Mouse (Mus musculus) WW6 (cell line): ENCODE measurements around the gene Lgals4.

Source experiments
- DNase-seq: peaks from one replicate; pipeline ENCODE4 v3.0.0-alpha.2; 2013; ENCODE audit warnings: low read depth, low spot score

Lgals4 gene

GRCm38 (mm10) chr7:28833723-28834347 lies at the start of gene Lgals4:
Gene Lgals4 (plus strand): TSS chr7:28833854.
- DNase-seq: no peak

GRCm38 (mm10) chr7:28785161-28785560 lies 48.5 kb upstream of the Lgals4 start:
- DNase-seq: no peak

GRCm38 (mm10) chr7:28787884-28788283 lies 45.8 kb upstream of the Lgals4 start:
- no peak for DNase-seq

GRCm38 (mm10) chr7:28788307-28789195 lies 45.1 kb upstream of the Lgals4 start, which contains the start of gene Rinl:
Gene Rinl (plus strand): TSS chr7:28788969.
- no peak for DNase-seq

DNA sequence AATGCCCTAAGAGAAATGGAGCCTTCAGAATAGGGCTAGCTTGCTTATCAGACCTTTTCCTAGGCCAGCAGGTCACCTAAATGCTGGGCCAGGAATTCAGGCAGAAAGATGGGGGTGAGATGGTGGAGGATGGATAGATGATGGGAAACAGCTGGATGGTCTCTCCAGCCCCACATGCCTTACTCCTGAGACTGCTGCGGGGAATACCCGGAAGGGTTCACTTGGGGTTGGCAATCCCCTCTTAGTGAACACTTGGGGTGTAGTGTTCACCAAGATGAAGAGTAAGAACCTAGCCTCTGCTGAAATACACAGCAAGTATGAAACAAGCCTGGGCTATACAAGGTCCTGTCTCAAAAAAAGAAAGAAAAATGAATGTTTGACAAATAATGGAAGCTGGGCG lies 44.4 kb upstream of the Lgals4 start:
- DNase-seq: no peak

- no peak for DNase-seq
Measured at GRCm38 (mm10) chr7:28790066-28790806, 43.4 kb upstream of the Lgals4 start.

DNA sequence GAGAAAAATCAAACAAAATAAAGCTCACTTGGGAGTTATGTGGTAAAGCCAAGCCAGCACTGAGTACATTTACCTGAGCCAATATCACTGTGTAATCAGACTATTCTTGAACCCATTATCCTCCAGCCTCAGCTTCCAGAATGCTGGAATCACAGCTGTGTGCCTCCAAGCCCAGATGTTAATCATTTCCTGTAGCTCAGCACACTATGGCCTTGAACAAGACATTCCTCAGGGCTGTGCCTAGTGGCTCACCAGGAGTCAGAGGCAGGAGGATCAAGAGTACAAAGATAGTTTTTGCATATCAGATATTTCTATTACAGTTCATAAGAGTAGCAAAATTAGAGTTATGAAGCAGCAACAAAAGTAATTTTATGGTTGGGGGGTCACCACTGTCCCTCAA lies 41.9 kb upstream of the Lgals4 start:
- DNase-seq: no peak

DNA sequence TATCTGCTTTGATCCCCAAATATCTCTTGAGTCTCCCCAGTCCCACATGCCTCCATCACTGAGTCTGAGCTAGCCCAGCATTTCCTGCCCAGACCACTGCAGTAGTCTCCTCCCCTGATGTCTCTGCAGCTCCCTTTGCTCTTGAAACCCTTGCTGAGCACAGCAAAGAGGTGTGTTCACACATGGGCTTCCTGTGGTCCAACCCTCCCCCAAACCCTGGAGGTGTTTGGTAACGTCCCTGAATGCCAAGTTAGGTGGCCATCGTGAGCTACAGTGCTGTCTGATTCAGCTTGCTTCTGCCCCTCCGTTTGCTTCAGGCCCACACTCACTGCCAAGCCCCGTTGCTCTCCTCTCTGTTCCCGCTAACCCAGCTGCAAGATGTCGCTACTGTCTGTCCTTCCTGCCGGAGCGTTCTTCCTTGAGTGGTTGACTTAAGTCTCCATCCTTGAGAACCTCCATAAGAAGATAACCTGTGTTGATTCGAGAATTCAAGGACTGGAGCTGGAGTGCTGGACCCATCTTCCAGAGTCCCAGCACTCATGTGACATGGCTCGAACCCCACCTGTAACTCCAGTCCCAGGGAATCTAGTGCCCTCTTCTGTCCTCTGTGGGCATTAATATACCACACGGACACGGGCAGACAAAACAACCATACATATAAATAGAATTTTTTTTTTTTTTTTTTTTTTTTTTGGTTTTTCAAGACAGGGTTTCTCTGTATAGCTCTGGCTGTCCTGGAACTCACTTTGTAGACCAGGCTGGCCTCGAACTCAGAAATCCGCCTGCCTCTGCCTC lies 41.1 kb upstream of the Lgals4 start:
- DNase-seq: no peak

DNA sequence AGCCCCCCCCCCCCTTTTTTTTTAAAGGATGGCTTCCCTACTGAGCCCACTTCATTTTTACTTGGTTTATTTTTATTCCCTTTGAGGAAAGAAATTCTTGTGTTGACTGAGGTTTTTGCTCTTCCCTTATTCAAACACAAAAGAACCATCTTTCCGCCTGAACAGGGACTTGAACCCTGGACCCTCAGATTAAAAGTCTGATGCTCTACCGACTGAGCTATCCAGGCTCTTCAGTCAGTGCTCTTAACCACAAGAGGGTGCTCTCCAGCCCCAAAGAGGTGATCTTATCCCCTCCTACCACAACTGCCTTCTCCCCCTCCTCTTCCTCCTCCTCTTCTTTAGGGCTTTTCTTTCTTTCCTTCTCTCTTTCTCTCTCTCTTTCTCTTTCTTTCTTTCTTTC lies 39.8 kb upstream of the Lgals4 start:
- no peak for DNase-seq

- DNase-seq: no peak
Measured at GRCm38 (mm10) chr7:28794496-28794895, 39.2 kb upstream of the Lgals4 start.

DNA sequence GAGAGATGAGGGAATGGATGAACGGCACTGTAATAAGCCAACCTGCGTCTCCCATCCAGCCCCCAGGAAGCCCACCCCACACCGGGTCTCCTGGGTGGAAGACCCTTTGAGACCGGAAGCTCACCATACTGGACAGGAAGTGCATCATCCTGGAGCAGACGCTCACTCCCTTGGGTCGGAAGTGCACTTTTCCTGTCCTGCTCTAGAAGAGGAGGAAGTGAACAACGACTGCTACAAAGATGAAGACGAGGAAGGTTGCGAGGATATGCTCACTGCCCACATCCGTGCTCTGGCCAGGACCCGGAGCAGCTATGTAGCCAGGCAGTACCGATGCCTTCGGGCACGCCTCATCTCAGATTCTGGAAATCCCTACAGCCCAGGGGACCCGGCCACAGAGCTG lies 37.8 kb upstream of the Lgals4 start:
- no peak for DNase-seq

- peak; percentile 71 for DNase-seq
Measured at GRCm38 (mm10) chr7:28796562-28796975, 37.1 kb upstream of the Lgals4 start.

- DNase-seq: no peak
Measured at GRCm38 (mm10) chr7:28799994-28800393, 33.7 kb upstream of the Lgals4 start.

DNA sequence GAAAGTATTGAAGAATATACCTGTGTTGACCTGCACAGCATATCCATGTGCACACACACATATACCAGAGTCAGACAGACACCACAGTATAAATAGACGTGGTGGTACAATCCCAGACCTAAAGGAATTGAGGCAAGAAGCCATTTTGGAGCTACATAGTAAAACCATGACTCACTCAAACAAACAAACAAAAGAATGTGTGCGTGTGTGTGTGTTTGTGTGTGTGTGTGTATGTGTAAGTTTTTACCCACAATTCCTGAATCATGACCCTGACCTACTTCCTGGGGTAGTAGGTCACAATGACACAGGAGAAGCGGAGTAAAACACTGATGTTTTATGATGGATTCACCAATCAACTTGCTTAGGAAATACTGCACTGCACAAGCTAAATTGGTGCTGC lies 32.2 kb upstream of the Lgals4 start:
- no peak for DNase-seq

DNA sequence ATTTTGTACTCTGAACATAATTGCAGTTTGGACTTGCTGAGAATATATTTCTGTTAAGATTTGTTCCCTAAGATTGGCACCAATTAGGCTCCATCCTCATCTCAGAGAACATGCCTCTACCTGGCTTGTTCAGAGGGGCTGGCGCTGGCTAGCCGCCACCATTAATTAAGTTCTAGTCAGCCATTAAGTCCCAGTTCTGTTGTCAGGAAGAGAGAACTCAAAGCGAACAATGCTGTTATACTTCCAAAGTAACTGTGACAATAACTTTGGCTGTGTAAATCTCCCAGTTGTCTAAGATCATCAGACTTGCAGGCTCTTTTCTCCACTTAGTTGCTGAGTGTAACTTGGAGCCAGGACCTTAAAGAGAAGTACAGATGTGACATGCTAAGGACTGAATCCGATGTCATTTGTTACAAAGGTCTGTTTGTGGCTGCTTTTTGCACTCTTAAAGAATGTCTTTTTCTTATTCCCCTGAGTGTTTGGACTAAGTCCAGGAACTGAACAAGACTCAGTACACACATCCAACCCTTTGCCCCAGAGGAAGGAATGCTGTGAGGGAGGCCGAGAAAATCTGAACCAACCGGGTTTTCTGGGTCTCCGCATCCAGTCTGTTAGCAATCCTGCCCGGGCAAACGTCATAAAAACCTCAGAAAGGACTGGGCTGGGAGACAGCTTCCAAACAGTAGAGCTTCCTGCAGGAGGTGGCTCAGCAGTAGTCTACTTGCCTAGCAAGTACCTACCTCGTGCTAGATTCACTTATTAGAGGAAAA lies 31.6 kb upstream of the Lgals4 start:
- DNase-seq: no peak

DNA sequence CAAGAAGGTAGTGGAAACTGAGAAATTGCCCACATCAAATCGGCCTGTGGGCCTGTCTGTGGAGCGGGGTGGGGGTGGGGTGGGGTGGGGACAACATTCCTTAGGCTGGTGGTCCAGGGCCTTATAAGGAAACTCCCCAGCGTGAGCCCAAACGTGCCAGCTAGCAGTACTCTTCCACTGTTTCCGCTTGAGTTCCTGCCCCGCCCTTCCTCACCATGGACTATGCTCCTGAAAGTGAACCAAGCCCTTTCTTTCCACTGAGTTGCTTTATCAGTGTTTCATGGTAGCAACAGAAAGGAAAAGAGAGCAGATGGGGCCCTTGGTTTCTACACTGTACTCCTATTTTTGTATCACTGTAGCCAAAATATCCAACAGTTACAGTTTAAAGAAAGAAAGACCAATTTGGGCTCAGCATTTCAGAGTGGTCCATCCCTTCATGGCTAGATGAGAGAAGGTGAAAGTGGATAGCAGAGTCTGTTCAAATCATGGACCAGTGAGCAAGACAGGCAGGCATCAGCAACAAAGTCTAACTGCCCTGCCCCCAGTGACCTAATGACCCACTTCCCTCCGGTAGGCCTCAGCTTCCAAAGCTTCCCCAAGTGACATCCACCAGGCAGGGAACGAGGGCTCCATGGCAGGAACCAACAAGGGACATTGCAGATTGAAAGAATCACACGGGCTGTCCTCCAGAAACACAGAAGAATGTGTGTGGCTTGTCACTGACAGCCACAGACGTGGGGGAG lies 30.6 kb upstream of the Lgals4 start:
- no peak for DNase-seq

DNA sequence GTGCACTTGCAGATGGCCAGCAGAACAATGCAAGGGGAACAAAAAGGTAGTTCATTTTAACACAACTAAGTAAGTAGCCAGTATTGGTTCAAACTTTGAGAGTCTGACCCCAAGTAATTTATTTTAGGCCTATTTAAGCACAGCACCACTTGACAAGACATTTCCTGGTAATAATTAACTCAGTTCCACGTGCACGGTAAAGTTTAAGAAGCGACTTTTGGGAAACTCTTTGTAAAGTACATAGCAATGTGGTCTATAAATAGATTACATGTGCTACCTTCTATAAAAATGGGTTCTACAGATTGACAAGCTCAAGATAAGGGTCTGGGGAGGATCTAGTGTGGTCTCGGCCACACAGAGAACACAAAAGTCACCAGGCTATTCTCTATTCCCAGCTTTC lies 29.9 kb upstream of the Lgals4 start:
- no peak for DNase-seq

DNA sequence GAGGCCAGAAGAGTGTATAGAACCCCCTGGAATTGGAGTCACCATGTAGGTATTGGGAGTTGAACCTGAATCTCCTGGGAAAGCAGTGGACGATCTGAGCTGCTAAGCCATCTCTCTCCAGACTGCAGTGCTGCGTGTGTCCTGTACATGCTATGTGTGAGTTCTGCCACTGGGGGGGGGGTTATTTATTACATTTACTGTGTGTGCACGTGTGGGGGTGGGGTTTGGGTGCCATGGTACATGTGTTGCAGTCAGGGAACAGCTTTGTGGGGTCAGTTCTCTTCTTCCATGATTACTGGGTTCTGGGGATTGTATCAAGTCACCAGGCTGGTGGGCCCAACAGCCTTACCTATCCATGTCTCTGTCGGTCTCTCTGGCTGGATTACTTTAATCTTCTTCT lies 26.8 kb upstream of the Lgals4 start:
- DNase-seq: no peak

DNA sequence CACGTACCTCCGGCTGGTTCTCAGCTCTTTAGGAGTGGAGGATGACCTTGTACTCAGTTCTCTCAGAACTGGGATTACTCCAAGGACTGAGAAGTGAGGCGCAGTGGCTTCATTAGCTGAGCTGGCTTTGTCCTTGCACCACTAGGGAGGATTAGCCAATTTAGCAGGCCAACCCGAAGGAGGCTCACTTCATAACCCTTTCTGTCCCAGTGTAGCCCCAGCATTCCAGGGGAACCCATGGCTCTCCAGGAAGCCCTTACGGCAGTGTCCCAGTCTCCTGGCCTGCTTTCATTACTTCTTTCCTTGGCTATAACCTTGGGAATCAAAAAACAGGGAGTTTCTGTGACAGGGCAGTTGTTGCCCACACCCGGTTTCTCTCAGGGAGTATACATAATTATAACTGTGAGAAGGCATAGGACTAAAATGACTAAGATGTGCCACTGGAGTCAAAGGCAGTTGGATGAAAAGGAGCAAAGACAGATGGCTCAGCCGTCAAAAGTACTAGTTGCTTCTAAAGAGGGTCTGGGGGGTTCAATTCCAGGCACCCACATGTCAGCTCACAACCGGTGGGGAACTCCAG lies 25.9 kb upstream of the Lgals4 start:
- no peak for DNase-seq
